Mouse (Mus musculus): ENCODE data around the gene Mapkapk5.

DNA sequence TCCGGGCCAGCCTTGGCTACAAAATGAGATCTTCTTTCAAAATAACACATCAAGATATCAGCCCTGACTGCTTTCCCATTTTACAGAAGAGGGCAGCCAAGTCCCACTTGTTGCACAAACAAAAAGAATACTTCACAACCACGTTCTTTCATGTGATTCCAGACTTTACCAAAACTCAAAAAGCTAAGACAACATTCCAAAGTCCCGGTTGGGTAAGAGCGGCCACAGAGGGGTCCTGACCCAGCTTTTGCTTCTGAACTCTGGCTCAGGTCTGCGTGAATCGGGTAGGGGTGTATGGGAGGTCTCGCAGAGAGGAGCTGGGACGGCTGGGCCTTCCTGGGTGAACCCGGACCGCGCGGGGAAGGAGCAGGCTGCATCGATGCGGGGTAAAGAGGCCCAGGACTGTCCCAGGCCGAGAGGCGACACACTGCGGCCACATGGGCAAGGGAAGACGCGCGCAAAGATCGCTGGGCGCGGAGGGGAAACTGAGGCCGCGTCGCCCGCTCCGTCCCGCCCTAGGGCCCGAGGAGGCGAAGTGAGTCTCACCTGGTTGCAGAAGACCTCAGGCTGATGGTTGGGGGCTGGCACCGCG, 47.2 kb upstream of the Mapkapk5 start:
- no peak for TF ChIP-seq HCFC1 (IDR thresholded peaks at IDR 0.05; ENCODE audit: borderline replicate concordance, insufficient read depth, low read length)
- TF ChIP-seq ZNF384 (IDR thresholded peaks at IDR 0.05; ENCODE audit: low read depth, low read length), result no peak
- 0 out of 2 replicates have a peak, but pooled peaks have one; percentile 2 for TF ChIP-seq ZC3H11A (IDR thresholded peaks at IDR 0.05; ENCODE audit: borderline replicate concordance, low read depth, low read length)

Data from ES-E14 (cell line).